Comparison of ENCODE assay signal across 9 mouse cellular contexts in the genomic region with DNA sequence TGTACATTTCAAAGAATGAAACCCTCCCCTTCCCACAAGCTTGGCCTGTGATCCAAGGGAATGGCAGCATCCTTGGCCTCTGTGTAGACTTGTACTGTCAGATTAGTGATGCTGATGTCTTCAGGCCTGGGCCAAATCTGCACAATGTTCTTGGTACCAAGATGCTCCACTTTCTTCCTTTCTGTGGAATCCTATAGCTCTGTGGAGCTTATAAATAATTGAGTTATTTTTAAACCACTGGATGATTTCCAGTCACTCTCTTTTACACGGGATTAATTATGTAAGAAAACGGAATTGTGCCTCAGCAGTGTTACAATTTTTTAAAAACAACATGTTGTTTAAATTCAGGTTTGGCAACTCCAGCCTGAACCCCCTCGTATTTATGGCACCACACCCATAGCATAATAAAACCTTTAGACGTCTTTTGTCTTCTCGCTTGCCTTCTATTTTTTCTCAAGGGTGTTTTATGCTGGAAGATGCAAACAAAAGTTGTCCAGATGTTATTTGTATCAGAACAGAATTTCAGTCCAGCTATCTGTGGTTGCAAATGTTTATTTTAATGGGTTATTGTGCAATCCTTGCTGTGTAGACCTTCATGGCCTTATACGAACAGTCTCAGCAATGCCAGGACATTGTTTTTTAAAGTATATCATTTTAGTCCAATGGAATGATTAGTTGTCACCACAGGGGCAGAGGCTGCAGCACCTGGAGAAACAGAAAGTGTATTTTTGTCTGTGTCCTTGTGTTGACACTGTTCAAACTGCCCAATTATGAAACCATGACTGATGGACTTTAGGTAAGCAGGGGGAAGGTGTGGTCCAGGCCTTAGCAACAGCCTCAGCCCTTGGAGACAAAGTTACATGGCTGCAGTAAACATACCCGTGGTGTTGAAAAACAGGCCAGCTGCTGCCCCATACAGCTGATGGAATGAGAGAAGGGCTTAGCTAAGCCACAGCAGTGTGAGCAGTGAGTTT.
DNase-seq lines count a peak whose midpoint lies in the region; ATAC-seq lines count a peak whose summit lies in the region.
"Had no signal": no experiment of that assay in that cellular context is flagged by ENCODE, and none has a peak within 500 bp of the region (broad histone marks: within the 10 kb centered on the region; RNA-seq: fewer than 3 reads in every experiment).

No protein-coding gene starts in this region.

- H3K9me3 ChIP-seq in liver, embryonic 16.5 days (replicated peaks; ENCODE audit: control insufficient read depth, low read length), result no peaks in the 10 kb centered on the region
- no peaks in the 10 kb centered on the region for H3K9me3 ChIP-seq in liver, embryonic 12.5 days (replicated peaks)
- no peaks in the 10 kb centered on the region for H3K9me3 ChIP-seq in stomach, embryonic 14.5 days (ENCODE audit: control insufficient read depth, low read depth, low read length)

- H3K27me3 ChIP-seq in liver, embryonic 16.5 days (ENCODE audit: control insufficient read depth, insufficient read depth, low read depth, low read length), result no peaks in the 10 kb centered on the region
- no peaks in the 10 kb centered on the region for H3K27me3 ChIP-seq in liver, embryonic 12.5 days (replicated peaks)
- H3K27me3 ChIP-seq in stomach, embryonic 14.5 days (ENCODE audit: control insufficient read depth, insufficient read depth, low read length), result no peaks in the 10 kb centered on the region
- H3K27me3 ChIP-seq: Patski had no signal

- no peak overlapping the region for H3K9ac ChIP-seq in liver, embryonic 16.5 days (ENCODE audit: low read depth, low read length)
- H3K9ac ChIP-seq in liver, embryonic 12.5 days, result no peak overlapping the region
- no peak overlapping the region for H3K9ac ChIP-seq in stomach, embryonic 14.5 days (replicated peaks; ENCODE audit: low read depth, low read length)

- no peak overlapping the region for H3K27ac ChIP-seq in liver, embryonic 16.5 days (ENCODE audit: low read length)
- no peak overlapping the region for H3K27ac ChIP-seq in liver, embryonic 12.5 days
- H3K27ac ChIP-seq in stomach, embryonic 14.5 days (ENCODE audit: low read length), result peak overlapping the region; percentile 52; the same call in 1 of the 2 replicates
- H3K27ac ChIP-seq: hindbrain, postnatal 0 days had no signal

- H3K36me3 ChIP-seq in liver, embryonic 16.5 days (ENCODE audit: control insufficient read depth, insufficient read depth), result no peaks in the 10 kb centered on the region
- H3K36me3 ChIP-seq in liver, embryonic 12.5 days, result no peaks in the 10 kb centered on the region
- H3K36me3 ChIP-seq in stomach, embryonic 14.5 days (ENCODE audit: control insufficient read depth, insufficient read depth, low read length), result no peaks in the 10 kb centered on the region

- ATAC-seq in liver, embryonic 16.5 days (ENCODE audit: low read depth), result peak; percentile 55
- ATAC-seq in liver, embryonic 12.5 days, result no peak
- no peak for ATAC-seq in stomach, embryonic 14.5 days (ENCODE audit: insufficient number of reproducible peaks, insufficient read depth, low FRiP score, low read depth)
- ATAC-seq: hindbrain, postnatal 0 days; Patski had no signal

- no peak overlapping the region for H3K4me3 ChIP-seq in liver, embryonic 16.5 days (ENCODE audit: low read depth, low read length)
- H3K4me3 ChIP-seq in liver, embryonic 12.5 days, result no peak overlapping the region
- no peak overlapping the region for H3K4me3 ChIP-seq in stomach, embryonic 14.5 days (ENCODE audit: low read depth, low read length)

- WGBS in liver, embryonic 16.5 days (ENCODE audit: insufficient replicate concordance), result 55% methylated on average over 7 of the region's 7 CpGs
- WGBS in liver, embryonic 12.5 days (ENCODE audit: insufficient replicate concordance), result 65% methylated on average over 7 of the region's 7 CpGs
- 50% methylated on average over 7 of the region's 7 CpGs for WGBS in stomach, embryonic 14.5 days

- DNase-seq in forelimb bud, embryonic 11.5 days (ENCODE audit: low read depth, low spot score), result peak; percentile 7
- DNase-seq in lung, adult 18-20 months, result peak; percentile 36 to 44
- no peak for DNase-seq in cerebellum, adult 18-20 months
- DNase-seq in cerebellum, postnatal 4 days (ENCODE audit: low spot score in 2 of 2), result no peak

- H3K4me2 ChIP-seq in liver, embryonic 16.5 days (ENCODE audit: low read depth, low read length), result no peak overlapping the region
- no peak overlapping the region for H3K4me2 ChIP-seq in liver, embryonic 12.5 days
- H3K4me2 ChIP-seq in stomach, embryonic 14.5 days (replicated peaks; ENCODE audit: low read depth, low read length), result no peak overlapping the region

- H3K4me1 ChIP-seq in liver, embryonic 16.5 days (ENCODE audit: control insufficient read depth, low read depth, low read length), result no peaks in the 10 kb centered on the region
- no peaks in the 10 kb centered on the region for H3K4me1 ChIP-seq in liver, embryonic 12.5 days
- H3K4me1 ChIP-seq in stomach, embryonic 14.5 days (ENCODE audit: control insufficient read depth, insufficient read depth, low read length), result no peaks in the 10 kb centered on the region

Comparison
In these comparisons a context has a peak if more than half of its experiments do, and no peak if none do; other contexts are left out.
1. DNase-seq: peak in forelimb bud, embryonic 11.5 days (single experiment) and lung, adult 18-20 months (2 of 2); none in cerebellum, adult 18-20 months (0 of 2) and cerebellum, postnatal 4 days (0 of 2).